In genomic region chr1:136693421-136693820, GRCm38 (mm10) we compare ENCODE assay signal across 29 mouse cellular contexts.
DNase-seq lines count a peak whose midpoint lies in the region; ATAC-seq and TF ChIP-seq lines count a peak whose summit lies in the region.
"Had no signal": no experiment of that assay in that cellular context is flagged by ENCODE, and none has a peak within 500 bp of the region (broad histone marks: within the 10 kb centered on the region; RNA-seq: fewer than 3 reads in every experiment).

No protein-coding gene starts in this region.

- no peak overlapping the region for H3K4me2 ChIP-seq in heart, embryonic 12.5 days
- no peak overlapping the region for H3K4me2 ChIP-seq in lung, postnatal 0 days (replicated peaks; ENCODE audit: low read depth, low read length)
- H3K4me2 ChIP-seq: hindbrain, embryonic 15.5 days; kidney, embryonic 15.5 days; midbrain, embryonic 13.5 days; stomach, embryonic 15.5 days had no signal

- H3K27me3 ChIP-seq in heart, embryonic 12.5 days (replicated peaks): no peaks in the 10 kb centered on the region
- H3K27me3 ChIP-seq in heart, embryonic 10.5 days (ENCODE audit: insufficient read depth, poor library complexity, severe bottlenecking): no peaks in the 10 kb centered on the region
- no peaks in the 10 kb centered on the region for H3K27me3 ChIP-seq in lung, postnatal 0 days (replicated peaks; ENCODE audit: insufficient read depth, low read length)
- H3K27me3 ChIP-seq: CH12.LX; hindbrain, embryonic 15.5 days; kidney, embryonic 15.5 days; stomach, embryonic 15.5 days had no signal

- no peak overlapping the region for H3K4me3 ChIP-seq in heart, embryonic 12.5 days
- no peak overlapping the region for H3K4me3 ChIP-seq in heart, embryonic 10.5 days
- no peak overlapping the region for H3K4me3 ChIP-seq in lung, postnatal 0 days (ENCODE audit: low read depth, low read length)
- H3K4me3 ChIP-seq: erythroblast, embryonic 14.5 days; heart, adult 2 months; hindbrain, embryonic 10.5 days; hindbrain, embryonic 15.5 days; kidney, embryonic 15.5 days; midbrain, embryonic 13.5 days; stomach, embryonic 15.5 days had no signal

- no peak overlapping the region for H3K27ac ChIP-seq in heart, embryonic 12.5 days (ENCODE audit: poor library complexity, severe bottlenecking)
- H3K27ac ChIP-seq in heart, embryonic 10.5 days: no peak overlapping the region
- peak overlapping the region; percentile 43 for H3K27ac ChIP-seq in lung, postnatal 0 days (ENCODE audit: low read length)
- H3K27ac ChIP-seq: heart, adult 2 months; hindbrain, embryonic 10.5 days; hindbrain, embryonic 15.5 days; kidney, embryonic 15.5 days; macrophage; midbrain, embryonic 13.5 days; stomach, embryonic 15.5 days had no signal

- H3K4me1 ChIP-seq in heart, embryonic 12.5 days (replicated peaks): peaks cover 21% of the 10 kb centered on the region
- H3K4me1 ChIP-seq in heart, embryonic 10.5 days: peaks cover 28% of the 10 kb centered on the region
- peaks cover 11% of the 10 kb centered on the region; the same call in 1 of the 2 replicates for H3K4me1 ChIP-seq in lung, postnatal 0 days (ENCODE audit: insufficient read depth, low read depth, low read length)

- no peaks in the 10 kb centered on the region for H3K36me3 ChIP-seq in heart, embryonic 12.5 days
- H3K36me3 ChIP-seq in heart, embryonic 10.5 days: no peaks in the 10 kb centered on the region
- no peaks in the 10 kb centered on the region for H3K36me3 ChIP-seq in lung, postnatal 0 days (ENCODE audit: insufficient read depth, low read length)
- H3K36me3 ChIP-seq: hindbrain, embryonic 10.5 days; hindbrain, embryonic 15.5 days; kidney, embryonic 15.5 days; midbrain, embryonic 13.5 days; stomach, embryonic 15.5 days had no signal

- TF ChIP-seq EP300 in lung, postnatal 0 days (IDR thresholded peaks at IDR 0.05): no peak

- WGBS in heart, embryonic 12.5 days: 37% methylated on average over 5 of the region's 5 CpGs
- 35% methylated on average over 5 of the region's 5 CpGs for WGBS in heart, embryonic 10.5 days
- 26% methylated on average over 5 of the region's 5 CpGs for WGBS in lung, postnatal 0 days

- no peaks in the 10 kb centered on the region for H3K9me3 ChIP-seq in heart, embryonic 12.5 days (replicated peaks)
- H3K9me3 ChIP-seq in heart, embryonic 10.5 days: no peaks in the 10 kb centered on the region
- H3K9me3 ChIP-seq in lung, postnatal 0 days (ENCODE audit: low read length): no peaks in the 10 kb centered on the region
- H3K9me3 ChIP-seq: hindbrain, embryonic 10.5 days; hindbrain, embryonic 15.5 days; kidney, embryonic 15.5 days; midbrain, embryonic 13.5 days; stomach, embryonic 15.5 days had no signal

- peak; percentile 26; the same call in 1 of the 2 replicates for ATAC-seq in heart, embryonic 12.5 days (ENCODE audit: insufficient number of reproducible peaks, low FRiP score)
- no peak for ATAC-seq in lung, postnatal 0 days
- ATAC-seq: activated CD4-positive, CD25-positive, alpha-beta regulatory T cell, adult 4 months; forebrain, embryonic 16.5 days; inflammation-experienced regulatory T-cells, adult 6 months; midbrain, embryonic 13.5 days had no signal

- no peak for DNase-seq in heart, embryonic 10.5 days (ENCODE audit: low spot score)
- DNase-seq in lung, postnatal 0 days (ENCODE audit: low spot score): peak; percentile 57
- no peak for DNase-seq in lung, postnatal 4 days
- peak; percentile 49 for DNase-seq in R1 (ENCODE audit: low read depth, low spot score)
- peak; percentile 69 for DNase-seq in yolk sac, embryonic 10.5 days (ENCODE audit: low spot score)
- no peak for DNase-seq in right cerebral cortex, postnatal 36 days (ENCODE audit: low spot score in 2 of 2)
- DNase-seq in layer of hippocampus, adult 11-12 months (ENCODE audit: low spot score): no peak
- DNase-seq: adrenal gland, adult 2 months; cerebellum, adult 2 months; cerebellum, postnatal 14 days; heart, adult 2 months; heart, postnatal 14 days; kidney, adult 18-20 months; kidney, postnatal 36 days; layer of hippocampus, postnatal 36 days; left cerebral cortex, postnatal 4 days; thymus, postnatal 25 days had no signal

- H3K9ac ChIP-seq in heart, embryonic 12.5 days: no peak overlapping the region
- H3K9ac ChIP-seq in lung, postnatal 0 days (replicated peaks; ENCODE audit: low read depth): no peak overlapping the region
- H3K9ac ChIP-seq: hindbrain, embryonic 15.5 days; kidney, embryonic 15.5 days; midbrain, embryonic 13.5 days; stomach, embryonic 15.5 days had no signal

- no peak for TF ChIP-seq CTCF in lung, postnatal 0 days (IDR thresholded peaks at IDR 0.05)

Comparison
In these comparisons a context has a peak if more than half of its experiments do, and no peak if none do; other contexts are left out.
1. DNase-seq: peak in lung, postnatal 0 days (single experiment), R1 (single experiment) and yolk sac, embryonic 10.5 days (single experiment); none in heart, embryonic 10.5 days (single experiment), lung, postnatal 4 days (0 of 2), right cerebral cortex, postnatal 36 days (0 of 2) and layer of hippocampus, adult 11-12 months (single experiment).